Mouse (Mus musculus) midbrain, embryonic 13.5 days (tissue): ENCODE data around the gene Gm7298. TPM values are rescaled to one million over a fixed set of nuclear protein-coding genes. Genes with fewer than 3 reads are reported as not detected.
"Not testable (repeated sequence)": the region's sequence is repeated elsewhere in the genome, so short reads cannot be mapped to it uniquely, and the experiment has no call there.

Experiments used
- ATAC-seq: fragments of 200-750 bp; cut with Nextera tagmentation; 2 replicates; pipeline ENCODE4 v1.8.0; 2017; ENCODE audit warnings: mild to moderate bottlenecking, moderate TSS enrichment, moderate library complexity
- H3K27ac ChIP-seq: fragments of 300-500 bp; sonication (generic); 2 replicates; pipeline ENCODE4 v1.5.1; 2015; ENCODE audit warnings: inconsistent platforms, mild to moderate bottlenecking, moderate library complexity
- H3K27me3 ChIP-seq: fragments of 300-500 bp; sonication (generic); 2 replicates; pipeline ENCODE4 v1.6.1; 2015; ENCODE audit warnings: mild to moderate bottlenecking, inconsistent platforms
- H3K36me3 ChIP-seq: fragments of 300-500 bp; sonication (generic); 2 replicates; pipeline ENCODE4 v1.6.1; 2015; ENCODE audit warnings: mild to moderate bottlenecking, inconsistent platforms
- H3K4me1 ChIP-seq: fragments of 300-500 bp; sonication (generic); replicated peaks from 2 replicates; pipeline ENCODE4 v1.6.1; 2015; ENCODE audit warnings: inconsistent platforms
- H3K4me2 ChIP-seq: fragments of 300-500 bp; sonication (generic); replicated peaks from 2 replicates; pipeline ENCODE4 v1.6.1; 2015; ENCODE audit warnings: moderate library complexity, mild to moderate bottlenecking, inconsistent platforms
- H3K4me3 ChIP-seq: fragments of 300-500 bp; sonication (generic); replicated peaks from 2 replicates; pipeline ENCODE4 v1.5.1; 2015; ENCODE audit warnings: mild to moderate bottlenecking, inconsistent platforms
- H3K9ac ChIP-seq: fragments of 300-500 bp; sonication (generic); replicated peaks from 2 replicates; pipeline ENCODE4 v1.6.1; 2015; ENCODE audit warnings: mild to moderate bottlenecking, inconsistent platforms
- H3K9me3 ChIP-seq: fragments of 300-500 bp; sonication (generic); 2 replicates; pipeline ENCODE4 v1.6.1; 2016; ENCODE audit warnings: mild to moderate bottlenecking, inconsistent platforms
- WGBS: fragments of 180-500 bp; shearing (Covaris S2); methylation state at CpG from one replicate; pipeline ENCODE4 v1.1.7; 2015; 5-methylcytosine and 5-hydroxymethylcytosine counted together
- polyA plus RNA-seq: library from polyadenylated mRNA; unstranded; fragments of >200 nt; fragmentation: Nextera tagmentation; extraction: Ambion mirVana; gene quantifications from 2 replicates; pipeline ENCODE4 v1.2.1, GENCODE M21; 2015

Gene Gm7298
- polyA plus RNA-seq = not detected in 2 replicates

DNA sequence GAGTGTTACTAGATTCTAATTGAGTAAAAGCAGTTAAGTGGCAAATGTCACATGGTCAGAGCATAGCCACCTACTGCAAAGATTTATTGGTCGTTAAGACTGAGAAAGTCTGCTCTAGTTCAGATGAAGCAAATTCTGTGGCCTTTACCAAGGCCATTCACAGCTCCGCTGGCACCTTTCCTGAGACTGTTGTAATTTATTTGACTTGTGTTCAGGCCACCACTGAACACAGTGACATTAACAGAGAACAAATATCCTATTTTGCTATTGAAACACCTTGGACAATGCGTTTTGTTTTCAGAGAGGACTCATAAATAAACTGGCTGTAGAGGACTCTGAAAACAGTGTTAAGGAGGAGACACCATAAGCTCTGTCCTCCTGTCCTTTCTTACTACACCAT, at the start of gene Gm7298:
Gene Gm7298 (plus strand): TSS at position 301 of the 400 bp plus-strand sequence.
- no peak within 1 kb of the TSS for H3K4me3 ChIP-seq
- no peaks in the 10 kb centered on the region for H3K9me3 ChIP-seq
- 79% methylated on average over 3 of the region's 3 CpGs for WGBS
- no peak within 1 kb of the TSS for H3K4me2 ChIP-seq
- ATAC-seq = no peak
- H3K27me3 ChIP-seq = no peaks in the 10 kb centered on the region
- no peak within 1 kb of the TSS for H3K9ac ChIP-seq
- no peaks in the 10 kb centered on the region for H3K36me3 ChIP-seq
- H3K4me1 ChIP-seq = no peaks in the 10 kb centered on the region
- H3K27ac ChIP-seq = no peak within 1 kb of the TSS

GRCm38 (mm10) chr6:121828034-121828433, 95.3 kb downstream of the Gm7298 start:
- H3K36me3 ChIP-seq = no peaks in the 10 kb centered on the region
- peaks cover 12% of the 10 kb centered on the region for H3K9me3 ChIP-seq
- no peaks in the 10 kb centered on the region for H3K27me3 ChIP-seq
- no peak overlapping the region for H3K9ac ChIP-seq
- no peak overlapping the region for H3K4me3 ChIP-seq
- H3K4me1 ChIP-seq = no peaks in the 10 kb centered on the region
- no peak overlapping the region for H3K4me2 ChIP-seq
- 79% methylated on average over 4 of the region's 4 CpGs for WGBS
- no peak overlapping the region for H3K27ac ChIP-seq
- ATAC-seq = no peak

DNA sequence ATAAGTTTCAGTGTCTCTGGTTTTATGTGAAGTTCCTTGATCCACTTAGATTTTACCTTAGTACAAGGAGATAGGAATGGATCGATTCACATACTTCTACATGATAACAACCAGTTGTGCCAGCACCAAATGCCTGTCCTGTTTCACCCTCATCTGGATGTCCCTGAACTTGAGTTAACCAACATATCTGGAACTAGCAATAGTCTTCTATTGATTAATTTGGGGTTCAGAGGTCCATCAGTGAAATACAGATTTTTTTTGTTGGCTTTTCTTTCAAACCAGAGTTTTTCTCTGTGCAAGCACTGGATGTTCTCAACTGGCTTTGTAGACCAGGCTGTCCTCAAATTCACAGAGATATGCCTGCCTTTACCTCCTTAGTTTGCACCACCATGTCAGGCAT, 103.6 kb downstream of the Gm7298 start:
- WGBS = 82% methylated on average over 1 of the region's 1 CpGs

GRCm38 (mm10) chr6:121838271-121838670, 105.5 kb downstream of the Gm7298 start, which contains the start of gene Mug1:
Gene Mug1 (plus strand): TSS chr6:121838541.
- not testable (repeated sequence) for H3K36me3 ChIP-seq, H3K9ac ChIP-seq, H3K27me3 ChIP-seq, H3K27ac ChIP-seq, H3K4me2 ChIP-seq, H3K9me3 ChIP-seq, ATAC-seq, H3K4me3 ChIP-seq, H3K4me1 ChIP-seq
- WGBS = 82% methylated on average over 4 of the region's 4 CpGs

More for the DNA sequence above, 103.6 kb downstream of the Gm7298 start:
- H3K4me2 ChIP-seq = no peak overlapping the region
- H3K27me3 ChIP-seq = no peaks in the 10 kb centered on the region
- no peak for ATAC-seq
- no peak overlapping the region for H3K27ac ChIP-seq
- no peak overlapping the region for H3K4me3 ChIP-seq
- H3K4me1 ChIP-seq = no peaks in the 10 kb centered on the region
- no peak overlapping the region for H3K9ac ChIP-seq
- peaks cover 7% of the 10 kb centered on the region; the same call in 1 of the 2 replicates for H3K9me3 ChIP-seq
- no peaks in the 10 kb centered on the region for H3K36me3 ChIP-seq

Other genes starting within 250 kb of the Gm7298 start
- 6.9 and 7.2 TPM in 2 replicates for gene A2m, start 97.6 kb upstream of the Gm7298 start, polyA plus RNA-seq
- gene Mug1, start 105.6 kb downstream of the Gm7298 start, polyA plus RNA-seq = not detected in 2 replicates